Mouse (Mus musculus): ENCODE data around the gene Asns.

The Asns gene

GRCm38 (mm10) chr6:7692884-7693585 lies at the start of gene Asns:
TSS of gene Asns (minus strand) at chr6:7693254.
- DNase-seq (ENCODE audit: low spot score): peak; percentile 83

- DNase-seq (ENCODE audit: low spot score): no peak
Observed at GRCm38 (mm10) chr6:7741721-7742120, 48.7 kb upstream of the Asns start.

GRCm38 (mm10) chr6:7737842-7738241 lies 44.8 kb upstream of the Asns start:
- no peak for DNase-seq (ENCODE audit: low spot score)

GRCm38 (mm10) chr6:7732754-7733708 lies 40.0 kb upstream of the Asns start:
- peak; percentile 93 for DNase-seq (ENCODE audit: low spot score)

DNA sequence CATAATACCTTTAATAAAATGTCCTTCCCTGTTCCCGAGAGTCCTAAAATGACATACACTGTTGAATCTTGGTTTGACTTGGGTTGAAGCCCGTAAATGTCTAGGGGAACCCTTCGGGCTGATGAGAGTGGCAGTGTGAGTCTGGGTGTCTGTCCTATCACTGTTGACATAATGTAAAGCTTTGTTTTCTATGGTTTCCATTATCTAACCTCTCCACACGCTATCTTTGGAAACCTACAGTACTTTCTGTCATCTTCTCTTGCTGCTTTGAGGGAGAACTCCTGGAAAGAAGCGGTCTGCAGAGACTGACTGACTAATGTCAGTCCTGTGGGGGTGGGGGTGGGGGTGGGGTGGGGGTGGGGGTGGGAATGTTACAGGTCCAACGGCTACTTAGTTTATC lies 39.0 kb upstream of the Asns start:
- DNase-seq (ENCODE audit: low spot score): no peak

DNA sequence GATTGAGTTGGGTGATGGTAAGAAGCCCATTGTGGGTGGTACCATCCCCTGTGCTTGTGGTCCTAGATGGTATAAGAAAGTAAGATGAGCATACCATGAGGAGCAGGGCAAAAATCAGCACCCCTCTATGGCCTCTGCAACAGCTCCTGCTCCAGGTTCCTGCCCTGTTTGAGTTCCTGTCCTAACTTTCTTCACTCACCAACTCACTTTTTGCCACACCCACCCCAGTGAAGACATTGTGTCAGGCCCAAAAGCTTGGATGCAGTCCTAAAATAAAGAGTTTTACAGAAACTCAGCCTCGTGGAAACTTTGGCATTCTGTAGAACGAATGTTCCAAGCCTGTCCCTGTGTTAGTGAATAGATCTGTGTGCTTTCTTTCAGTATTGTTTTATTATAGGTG lies 36.1 kb upstream of the Asns start:
- DNase-seq (ENCODE audit: low spot score): no peak

DNA sequence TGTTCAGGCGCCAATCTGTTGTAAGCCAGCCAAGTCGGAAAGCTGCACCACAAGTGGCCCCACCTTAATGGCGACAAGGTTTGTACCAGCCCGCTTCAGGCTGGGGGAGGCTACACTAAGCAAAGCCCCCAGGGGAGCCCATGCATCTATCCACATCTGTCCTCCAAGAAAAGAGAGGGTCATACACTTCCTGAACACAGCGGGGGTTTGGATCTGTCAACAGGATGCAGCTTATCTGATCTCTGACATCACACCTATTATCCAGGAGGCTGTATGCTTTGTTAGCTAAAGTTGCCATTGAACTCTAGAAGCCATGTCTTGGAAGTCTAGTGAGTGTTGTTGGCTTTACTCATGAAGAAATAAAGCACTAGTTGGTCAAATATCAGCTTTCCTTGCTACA lies 35.2 kb upstream of the Asns start:
- no peak for DNase-seq (ENCODE audit: low spot score)

GRCm38 (mm10) chr6:7716236-7716635 lies 23.2 kb upstream of the Asns start:
- DNase-seq (ENCODE audit: low spot score): no peak

DNA sequence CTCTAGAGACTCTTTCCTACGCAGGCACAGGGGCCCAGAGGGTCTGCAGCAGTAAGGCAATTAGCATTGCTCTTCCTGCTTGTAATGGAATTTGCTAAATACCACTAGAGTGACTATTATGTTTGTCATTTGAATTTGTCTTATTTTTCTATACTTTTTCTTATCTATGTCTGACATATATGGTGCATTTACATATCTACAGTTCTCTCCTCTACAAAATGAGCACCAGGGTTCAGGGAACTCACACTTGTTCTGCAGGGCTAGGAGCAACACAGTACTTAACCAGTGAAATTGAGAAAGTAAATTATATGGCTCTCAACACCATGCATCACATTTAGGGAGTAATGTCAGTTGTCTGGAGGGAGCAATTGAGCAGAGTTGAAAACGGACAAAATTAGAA lies 21.2 kb upstream of the Asns start:
- DNase-seq (ENCODE audit: low spot score): no peak

DNA sequence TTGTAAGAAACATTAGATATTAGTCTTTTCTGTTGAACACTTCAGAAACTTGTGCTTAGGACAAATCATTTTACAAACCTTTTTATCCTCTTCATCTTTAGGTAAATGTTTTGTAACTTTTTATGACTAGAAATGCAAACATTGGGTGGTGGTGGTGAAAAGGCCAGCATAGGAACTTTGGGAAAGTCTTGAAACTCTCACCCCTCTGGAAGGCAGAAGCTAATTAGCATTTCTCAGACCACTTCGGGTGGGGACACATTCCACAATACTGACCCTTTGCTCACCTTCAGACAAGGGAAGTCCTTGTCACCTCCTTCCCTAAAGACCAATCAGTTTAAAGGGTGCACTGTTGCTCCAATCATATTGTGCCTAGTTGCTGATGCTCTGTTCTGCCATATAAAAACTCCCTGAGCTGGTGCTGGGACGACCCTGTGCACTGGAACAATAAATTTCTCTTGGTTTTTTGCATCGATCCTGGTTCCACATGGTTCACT lies 18.8 kb upstream of the Asns start:
- no peak for DNase-seq (ENCODE audit: low spot score)

DNA sequence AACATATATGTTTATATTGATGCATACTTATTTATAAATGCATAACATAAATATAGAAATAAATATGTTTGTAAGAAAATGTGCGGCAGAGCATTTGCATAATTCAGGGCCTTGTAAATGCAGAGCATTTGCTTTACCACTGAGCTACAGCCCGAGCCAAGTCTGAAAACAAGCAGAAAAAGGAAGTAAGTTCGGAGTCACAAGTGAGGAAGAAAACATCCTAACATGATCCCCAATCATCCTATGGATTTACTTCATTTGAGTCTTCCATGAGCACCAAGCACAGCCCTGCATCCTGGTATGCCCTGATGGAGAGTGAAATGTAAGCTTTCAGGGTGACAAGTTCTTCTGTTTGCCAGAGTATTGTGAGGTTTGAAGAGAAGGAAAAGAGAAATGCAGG lies 15.2 kb upstream of the Asns start:
- no peak for DNase-seq (ENCODE audit: low spot score)

DNA sequence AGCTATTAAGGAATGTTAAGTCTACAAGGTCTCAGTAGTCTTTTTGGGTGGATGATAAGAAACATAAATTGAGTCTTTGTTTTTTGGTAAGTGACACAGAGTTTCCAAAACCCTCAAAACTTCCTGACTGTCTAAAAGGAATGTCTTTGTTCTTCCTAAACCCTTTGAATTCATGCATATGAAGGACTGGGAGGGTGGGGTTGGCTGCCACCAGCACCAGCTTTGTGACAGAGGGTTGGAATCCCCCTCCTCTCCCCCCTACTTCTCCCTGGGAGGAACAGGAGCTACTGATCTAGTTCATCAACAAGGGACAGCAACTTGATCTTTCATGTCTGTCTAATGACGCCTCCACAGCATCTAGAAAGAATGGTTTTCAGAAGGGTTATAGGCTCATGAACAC lies 13.7 kb upstream of the Asns start:
- DNase-seq (ENCODE audit: low spot score): no peak

GRCm38 (mm10) chr6:7697999-7698699 lies 5.1 kb upstream of the Asns start:
- no peak for DNase-seq (ENCODE audit: low spot score)

- no peak for DNase-seq (ENCODE audit: low spot score)
Observed at GRCm38 (mm10) chr6:7697077-7697643, 4.1 kb upstream of the Asns start.

GRCm38 (mm10) chr6:7696641-7697040 lies 3.6 kb upstream of the Asns start:
- no peak for DNase-seq (ENCODE audit: low spot score)

- DNase-seq (ENCODE audit: low spot score): no peak
Observed at GRCm38 (mm10) chr6:7695901-7696300, 2.8 kb upstream of the Asns start.

- peak; percentile 3 for DNase-seq (ENCODE audit: low spot score)
Observed at GRCm38 (mm10) chr6:7693666-7694065, 612 bp upstream of the Asns start.

DNA sequence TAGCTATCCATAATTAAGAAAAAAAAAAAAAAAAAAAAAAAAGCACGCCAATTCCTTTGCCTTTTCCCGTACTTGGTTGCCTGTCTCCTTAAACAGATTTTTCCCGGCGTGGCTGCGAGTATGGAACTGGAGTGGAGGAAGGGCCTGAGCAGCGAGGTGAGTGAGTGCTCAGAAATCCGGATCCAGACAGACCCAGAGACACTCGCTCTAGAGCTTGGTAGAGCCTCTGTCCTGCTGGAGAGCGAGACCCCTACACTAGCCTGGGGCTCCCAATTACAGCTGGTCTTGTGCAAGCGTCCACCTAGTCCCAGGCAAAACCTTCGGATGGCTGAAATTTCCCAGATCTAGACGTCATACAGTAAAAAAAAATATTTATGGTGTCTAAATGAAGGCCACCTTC lies 603 bp downstream of the Asns start:
- peak; percentile 55 for DNase-seq (ENCODE audit: low spot score)

DNA sequence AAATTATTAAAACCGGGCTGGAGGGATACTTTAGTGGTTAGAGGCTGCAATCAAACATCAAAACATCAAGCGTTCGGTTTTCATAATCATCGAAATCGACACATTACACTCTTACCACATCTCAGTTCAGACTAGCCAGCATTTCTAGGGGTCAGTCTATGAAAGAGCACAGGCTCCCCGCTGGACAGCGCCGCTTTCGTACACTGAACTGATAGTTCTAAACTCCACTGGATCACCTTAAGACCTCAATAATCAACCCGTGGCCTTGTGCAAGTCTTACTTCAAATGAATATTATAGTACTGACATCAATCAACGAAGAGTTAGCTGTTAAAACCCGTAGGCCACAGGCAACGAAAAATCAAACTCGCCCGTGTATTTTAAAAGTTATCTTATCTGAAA lies 1.0 kb downstream of the Asns start:
- DNase-seq (ENCODE audit: low spot score): peak; percentile 34

- DNase-seq (ENCODE audit: low spot score): no peak
Observed at GRCm38 (mm10) chr6:7690456-7690855, 2.6 kb downstream of the Asns start.

DNA sequence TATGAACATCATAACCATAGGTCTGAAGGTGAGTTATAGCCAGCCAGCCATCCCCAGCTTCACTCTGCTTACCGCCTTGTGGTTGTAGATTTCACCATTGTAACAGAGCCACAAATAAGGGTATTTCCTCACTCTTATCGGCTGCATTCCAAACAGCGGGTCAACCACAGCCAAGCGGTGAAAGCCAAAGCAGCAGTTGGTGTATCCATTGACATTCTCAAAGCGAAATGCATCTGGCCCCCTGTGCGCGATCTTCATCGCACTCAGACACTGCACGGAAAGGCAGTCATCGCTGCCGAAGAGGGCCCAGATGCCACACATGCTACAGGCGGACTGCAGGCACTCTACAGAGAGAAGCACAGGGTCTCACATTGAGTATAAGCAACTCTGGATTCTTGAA lies 3.9 kb downstream of the Asns start:
- DNase-seq (ENCODE audit: low spot score): no peak

DNA sequence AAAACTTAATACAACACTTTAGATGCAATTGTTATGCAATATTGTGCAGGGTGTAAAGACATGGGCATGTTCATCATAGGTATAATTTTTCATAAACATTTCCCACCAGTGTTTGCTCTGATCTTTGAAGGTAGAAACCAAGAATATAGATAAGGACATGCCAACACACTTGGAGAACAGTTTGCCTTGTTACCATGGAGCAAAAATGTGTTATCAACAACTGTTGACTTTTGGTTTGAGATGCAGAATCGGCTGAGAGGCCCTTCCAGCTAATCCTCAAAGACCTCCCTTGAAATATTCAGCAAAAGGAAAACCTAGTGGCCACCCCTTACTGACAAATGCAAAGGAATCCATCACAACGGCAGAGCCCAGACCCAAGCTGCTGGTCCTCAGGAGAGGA lies 7.0 kb downstream of the Asns start:
- no peak for DNase-seq (ENCODE audit: low spot score)

Data from retina, embryonic 14.5 days (tissue).